Mouse (Mus musculus): ENCODE measurements at regions not wholly inside any gene's neighbourhood (a gene's known extent, or its start where the extent isn't known, plus 50 kb on each side); places are given as distances from the start of the nearest gene placed in this dataset.

- no peak for DNase-seq
Observed at GRCm38 (mm10) chr3:56590071-56590470, 406.6 kb upstream of the Nbea start.

DNA sequence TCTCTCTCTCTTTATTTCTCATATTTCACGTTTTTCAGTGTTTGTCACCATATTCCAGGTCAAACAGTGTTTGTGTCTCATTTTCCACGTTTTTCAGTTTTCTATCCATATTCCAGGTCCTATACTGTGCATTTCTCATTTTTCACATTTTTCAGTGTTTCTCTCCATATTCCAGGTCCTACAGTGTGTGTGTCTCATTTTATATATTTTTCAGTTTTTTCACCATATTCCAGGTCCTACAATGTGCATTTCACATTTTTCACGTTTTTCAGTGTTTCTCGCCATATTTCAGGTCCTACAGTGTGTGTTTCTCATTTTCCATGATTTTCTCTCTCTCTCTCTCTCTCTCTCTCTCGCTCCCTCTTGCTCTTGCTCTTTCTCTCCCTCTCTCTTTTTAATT, 391.9 kb upstream of the Nbea start:
- DNase-seq, result no peak

- no peak for DNase-seq
Observed at GRCm38 (mm10) chr3:56536178-56536577, 352.7 kb upstream of the Nbea start.

- no peak for DNase-seq
Observed at GRCm38 (mm10) chr3:56504445-56504844, 320.9 kb upstream of the Nbea start.

DNA sequence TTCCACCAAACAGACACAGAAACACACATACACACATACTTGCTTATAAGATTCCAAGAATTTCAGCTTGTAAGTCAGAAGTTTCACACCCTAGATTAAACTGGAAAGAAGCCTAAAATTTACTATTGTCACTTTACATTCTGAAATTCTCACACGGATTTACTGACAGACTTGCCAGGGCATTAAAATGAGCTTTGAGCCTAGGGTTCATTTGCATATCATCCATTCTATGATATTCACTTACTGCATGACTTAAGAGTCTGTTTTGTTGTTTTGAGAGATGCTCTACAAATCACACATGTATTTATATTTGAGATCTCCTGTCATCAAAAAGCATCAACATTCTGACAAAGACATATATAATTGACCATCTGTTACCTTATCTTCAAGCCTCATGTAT, 315.8 kb upstream of the Nbea start:
- DNase-seq, result no peak

DNA sequence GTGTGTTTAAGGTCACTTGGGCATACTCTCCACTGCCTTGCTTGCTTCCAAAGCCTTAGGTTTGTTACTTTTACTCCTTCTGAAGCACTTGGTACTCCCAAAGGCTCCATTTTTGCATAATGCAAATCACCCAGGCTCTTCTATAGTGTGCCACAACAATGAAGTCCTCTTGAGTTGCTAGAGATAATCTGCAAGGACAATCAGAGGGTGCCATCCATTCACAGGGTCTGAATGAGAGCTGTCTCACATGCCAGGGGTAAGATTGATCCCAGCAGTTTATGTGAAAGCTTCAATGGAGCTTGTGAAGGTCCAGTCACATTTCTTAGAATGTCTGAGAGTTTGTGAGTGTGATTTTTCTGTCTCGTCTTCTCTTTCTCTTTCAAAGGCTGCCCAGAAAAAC, 310.4 kb upstream of the Nbea start:
- no peak for DNase-seq

GRCm38 (mm10) chr3:56489154-56489553, 305.7 kb upstream of the Nbea start:
- DNase-seq, result no peak

DNA sequence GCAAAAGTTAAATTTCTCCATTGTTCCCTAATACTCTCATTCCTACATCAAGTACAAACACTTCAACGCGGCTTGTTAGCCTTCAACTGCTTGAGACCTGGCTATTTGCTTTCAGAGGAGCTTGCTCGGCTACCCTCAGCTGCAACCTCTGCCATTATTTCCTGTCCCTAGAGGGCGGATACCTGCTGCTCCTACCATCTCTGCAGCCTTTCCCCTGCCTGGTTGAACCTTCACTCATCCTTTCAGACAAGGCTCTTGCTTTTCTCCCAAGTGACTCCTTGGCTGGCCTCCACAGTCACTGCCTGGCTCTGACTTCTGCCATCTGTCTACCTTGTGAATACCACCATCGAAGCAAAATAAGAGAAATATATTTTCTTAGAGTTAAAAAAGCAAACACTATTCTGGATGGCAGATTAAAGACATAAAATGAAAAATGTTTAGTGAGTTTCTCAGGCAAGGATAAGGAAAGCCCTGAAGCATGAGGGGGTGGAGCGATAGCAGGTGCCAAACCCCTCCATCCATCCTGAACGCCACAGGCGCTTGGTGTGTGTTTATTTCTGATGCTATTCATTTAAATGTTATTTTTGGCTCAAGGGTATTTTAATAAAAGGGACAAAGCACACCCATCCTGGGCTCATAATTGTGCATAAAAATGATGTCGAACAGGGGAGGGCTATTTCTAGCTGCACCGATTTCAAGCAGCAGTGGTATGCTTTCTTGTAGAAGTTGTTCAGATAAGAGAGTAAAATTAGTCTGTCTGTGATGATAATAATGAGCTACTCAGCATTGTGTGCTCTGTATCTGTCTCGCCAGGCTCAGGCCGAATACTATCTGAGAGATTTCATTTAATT, 302.3 kb upstream of the Nbea start:
- peak; percentile 79 to 85 for DNase-seq

DNA sequence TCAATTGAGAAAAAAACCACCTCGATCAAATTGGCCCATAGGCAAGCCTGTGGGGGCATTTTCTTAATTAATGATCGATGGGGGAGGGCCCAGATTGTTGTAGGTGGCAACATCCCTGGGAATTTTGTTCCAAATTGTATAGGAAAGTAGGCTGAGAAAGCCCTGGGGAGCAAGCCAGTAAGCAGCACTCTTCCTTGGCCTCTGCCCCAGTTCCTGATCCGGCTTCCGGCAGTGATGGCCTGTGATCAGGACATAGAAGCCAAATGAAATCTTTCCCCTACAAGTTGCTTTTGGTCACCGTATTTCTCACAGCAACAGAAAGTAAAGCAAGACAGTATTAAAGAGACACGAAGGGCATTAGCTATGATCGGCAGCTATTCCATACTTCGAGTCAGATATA, 300.6 kb upstream of the Nbea start:
- DNase-seq, result peak; percentile 22 to 26

- no peak for DNase-seq
Observed at GRCm38 (mm10) chr3:56483370-56483769, 299.9 kb upstream of the Nbea start.

DNA sequence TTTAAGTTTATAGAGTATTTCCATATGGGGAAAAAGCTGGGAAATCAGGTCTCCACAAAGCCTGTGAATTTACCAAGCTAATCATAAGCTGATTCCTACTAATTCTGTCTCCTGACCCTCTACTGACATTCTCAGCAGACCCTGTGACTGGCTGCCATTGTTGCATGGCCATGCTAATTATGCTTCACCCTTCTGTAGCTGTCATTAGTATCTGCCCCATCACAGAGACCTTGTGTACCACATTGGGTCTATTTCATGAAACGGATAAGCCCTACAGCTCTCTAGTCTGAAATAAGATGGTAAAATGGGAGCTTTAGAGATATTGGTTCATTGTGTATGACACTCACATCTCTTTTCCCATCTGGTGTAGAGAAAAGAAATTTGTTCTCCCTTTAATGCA, 296.0 kb upstream of the Nbea start:
- DNase-seq, result no peak

DNA sequence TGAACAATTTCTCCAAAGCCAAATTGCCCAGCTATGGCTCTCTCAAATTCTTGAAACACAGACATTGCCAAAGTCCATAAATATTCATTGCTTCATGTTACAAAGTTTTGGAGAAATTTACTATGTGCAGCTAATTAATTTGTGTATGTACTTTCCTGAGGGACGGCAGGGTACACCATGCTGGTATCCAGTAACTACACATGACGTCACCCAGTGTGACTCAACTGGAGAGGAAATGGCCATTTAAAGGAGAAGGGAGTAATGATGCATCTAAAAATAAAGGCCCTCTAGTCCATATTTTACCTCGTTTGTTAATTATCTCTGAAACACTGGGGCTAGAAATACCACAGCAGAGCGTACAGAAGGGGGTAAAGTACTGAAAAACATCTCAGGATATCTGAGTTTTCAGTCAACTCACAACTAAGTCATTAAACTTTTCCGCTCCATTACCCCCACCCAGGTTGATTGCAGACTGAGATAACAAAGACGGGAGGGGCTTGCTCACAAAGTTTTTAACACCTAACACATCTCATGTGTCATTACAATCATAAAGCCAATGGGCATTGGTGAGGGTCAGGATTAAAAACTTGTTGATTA, 295.1 kb upstream of the Nbea start:
- no peak for DNase-seq

DNA sequence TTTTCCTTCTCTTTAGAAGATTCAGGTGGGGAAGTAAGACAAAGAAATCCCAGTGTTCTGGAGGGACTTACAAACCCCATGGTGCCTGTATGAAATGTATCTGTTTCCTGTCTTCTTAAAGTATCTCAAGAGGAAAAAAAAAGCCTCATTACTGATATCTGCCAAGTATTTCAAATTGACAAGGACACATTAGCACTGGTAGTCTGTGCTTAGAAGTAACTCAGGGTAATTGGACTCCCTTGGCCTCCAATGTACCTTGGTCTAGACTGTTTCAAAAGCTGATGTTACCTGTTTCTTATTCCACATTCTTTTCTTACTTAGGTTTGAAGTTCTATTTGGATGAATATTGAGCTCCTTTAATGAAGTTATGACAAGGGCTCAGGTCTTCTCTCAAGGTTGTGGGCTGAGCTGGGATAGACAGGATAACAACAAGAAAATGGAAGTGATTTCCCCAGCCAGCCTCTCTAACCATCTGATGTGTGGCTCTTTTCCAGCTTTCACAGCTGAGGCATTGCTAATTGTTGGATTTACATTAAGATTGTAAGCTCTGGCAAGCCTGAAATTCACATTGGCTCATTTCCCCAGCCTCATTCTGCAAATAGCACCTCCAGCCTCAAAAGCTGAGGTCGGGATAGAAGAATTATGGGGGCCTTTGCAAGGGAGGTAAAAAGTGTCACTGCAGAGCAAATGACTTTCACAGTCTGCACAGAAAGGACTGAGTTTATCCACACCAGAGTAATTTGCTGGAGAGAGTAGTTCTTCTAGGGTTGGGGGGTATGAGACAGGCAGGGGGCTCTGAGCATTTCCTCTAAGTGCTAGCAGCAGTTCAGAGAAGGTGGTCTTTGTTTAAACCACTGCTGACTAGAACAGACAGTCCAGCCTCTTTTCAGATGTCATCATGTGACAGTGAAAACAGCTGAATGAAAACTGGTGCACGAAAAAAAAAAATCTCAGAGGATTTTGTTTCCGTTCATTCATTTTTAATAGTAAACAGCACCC, 292.3 kb upstream of the Nbea start:
- no peak for DNase-seq

- DNase-seq, result no peak
Observed at GRCm38 (mm10) chr3:56472651-56473050, 289.1 kb upstream of the Nbea start.

GRCm38 (mm10) chr3:56471823-56472222, 288.3 kb upstream of the Nbea start:
- DNase-seq, result no peak

- DNase-seq, result no peak
Observed at GRCm38 (mm10) chr3:56471185-56471584, 287.7 kb upstream of the Nbea start.

DNA sequence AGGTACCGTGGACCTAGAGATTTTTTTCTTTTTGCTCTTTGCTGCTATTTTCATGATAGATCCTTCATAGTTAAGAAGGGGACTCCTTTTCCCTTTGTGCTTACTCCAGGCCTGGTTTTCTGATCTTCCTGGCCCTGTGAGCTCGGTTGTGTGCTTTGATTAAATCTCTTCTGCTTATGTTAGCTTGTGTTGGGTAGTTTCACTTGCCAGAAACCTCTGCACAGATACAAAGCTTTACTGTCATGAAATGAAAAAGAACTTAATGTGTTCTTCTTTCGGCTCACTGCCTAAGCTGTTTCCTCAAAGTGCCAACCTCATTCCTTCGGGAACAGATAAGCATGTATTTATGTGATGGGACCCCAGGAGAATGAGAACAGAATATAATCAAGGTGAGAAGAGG, 274.1 kb upstream of the Nbea start:
- DNase-seq, result no peak

DNA sequence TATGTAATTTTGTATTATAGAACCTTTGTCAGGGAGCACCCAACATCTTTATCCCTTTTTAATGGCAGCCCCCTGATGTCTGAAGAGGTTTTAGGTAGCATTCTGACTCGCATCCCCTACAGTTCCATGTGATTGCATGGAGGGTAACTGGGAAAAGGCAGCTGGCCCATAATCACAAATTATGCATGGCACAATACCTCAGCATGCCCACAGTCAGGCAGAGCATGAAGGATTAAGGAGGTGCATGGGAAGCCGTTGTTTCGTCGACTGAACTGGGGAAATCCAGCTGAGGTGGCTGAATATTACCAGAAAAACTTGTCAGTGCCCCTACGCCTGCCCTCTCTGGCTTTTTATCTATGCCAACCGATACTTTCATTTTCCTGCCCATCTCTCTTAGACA, 272.8 kb upstream of the Nbea start:
- no peak for DNase-seq

DNA sequence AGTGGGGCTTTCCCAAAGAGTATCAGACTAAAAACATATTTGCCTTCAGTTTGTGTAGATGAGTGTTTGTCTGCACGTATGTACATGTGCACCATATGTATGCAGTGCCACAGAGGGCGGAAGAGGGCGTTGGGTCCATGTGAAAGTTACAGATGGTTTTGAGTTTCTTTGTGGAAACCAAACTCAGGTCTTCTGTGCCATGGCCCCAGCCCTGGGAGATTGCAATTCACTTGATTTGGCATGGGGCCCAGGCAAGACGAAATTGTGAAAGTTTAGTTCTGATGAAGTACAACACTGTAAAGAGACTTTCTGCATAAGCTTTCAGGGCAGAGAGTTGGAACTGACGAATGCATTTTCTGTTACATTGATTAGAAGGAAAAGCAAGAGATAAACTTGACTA, 255.4 kb upstream of the Nbea start:
- DNase-seq, result no peak

- DNase-seq, result no peak
Observed at GRCm38 (mm10) chr3:56438020-56438747, 254.7 kb upstream of the Nbea start.

DNA sequence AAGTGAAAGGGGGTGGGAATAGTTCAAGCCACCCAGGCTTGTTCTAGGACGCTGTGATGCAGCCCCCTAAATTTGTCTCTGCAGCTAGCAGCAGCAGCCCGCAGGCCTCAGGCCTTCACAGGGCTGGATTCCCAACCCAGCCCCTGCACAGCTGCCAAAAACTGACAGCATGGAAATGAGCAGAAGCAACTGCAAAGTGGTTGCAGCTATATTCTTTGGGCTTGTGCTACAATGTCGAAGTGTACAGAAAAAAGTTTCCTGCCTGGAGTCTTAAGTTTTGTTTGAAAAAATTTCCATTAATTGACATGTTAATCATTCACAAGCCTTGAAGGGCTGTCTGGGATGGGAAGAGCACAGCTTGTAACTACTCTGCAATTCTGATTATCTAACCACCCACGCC, 253.6 kb upstream of the Nbea start:
- DNase-seq, result no peak

DNA sequence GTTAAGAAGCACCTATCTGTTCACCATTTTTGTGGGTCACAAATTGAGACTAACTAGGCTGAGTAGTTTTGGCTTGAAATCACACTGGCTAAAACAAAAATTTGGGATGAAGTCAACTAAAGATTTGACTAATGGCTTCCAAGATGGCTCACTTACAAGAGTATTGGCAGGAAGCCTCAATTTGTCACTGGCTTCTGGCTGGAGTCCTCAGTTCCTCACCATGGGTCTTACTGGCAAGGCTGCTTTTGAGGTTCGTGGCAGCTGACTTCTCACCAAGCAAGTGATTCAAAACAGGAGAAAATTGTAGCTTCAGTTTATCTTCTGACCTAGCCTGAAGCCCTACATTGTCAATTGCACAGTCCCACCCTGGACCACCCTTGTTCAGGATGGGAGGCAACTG, 250.0 kb upstream of the Nbea start:
- DNase-seq, result peak; percentile 27

- no peak for DNase-seq
Observed at GRCm38 (mm10) chr3:56427201-56427600, 243.7 kb upstream of the Nbea start.
